Mouse (Mus musculus) adrenal gland, adult (tissue): ENCODE measurements around the gene Psen2.

ENCODE experiments used
- DNase-seq, 2 experiments: peaks; one replicate each; pipeline ENCODE4 v3.0.0; 2022 to 2023; ENCODE audit warnings: low spot score in 1 of 2; ENCODE audit not compliant: inconsistent age in 2 of 2

Gene Psen2

GRCm38 (mm10) chr1:180277563-180277962 lies 14.3 kb upstream of the Psen2 start:
- no peak for DNase-seq

- no peak for DNase-seq
Observed at GRCm38 (mm10) chr1:180274725-180275308, 11.6 kb upstream of the Psen2 start.

- no peak for DNase-seq
Observed at GRCm38 (mm10) chr1:180269033-180269432, 5.8 kb upstream of the Psen2 start.

GRCm38 (mm10) chr1:180268249-180269031 lies 5.2 kb upstream of the Psen2 start:
- peak; percentile 90 to 98 for DNase-seq

- no peak for DNase-seq
Observed at GRCm38 (mm10) chr1:180267151-180267550, 3.9 kb upstream of the Psen2 start.

GRCm38 (mm10) chr1:180265399-180265798 lies 2.2 kb upstream of the Psen2 start:
- peak; percentile 61 to 85 for DNase-seq

GRCm38 (mm10) chr1:180264851-180265250 lies 1.6 kb upstream of the Psen2 start:
- no peak for DNase-seq

- DNase-seq, result no peak
Observed at GRCm38 (mm10) chr1:180264389-180264788, 1.2 kb upstream of the Psen2 start.

- DNase-seq, result no peak
Observed at GRCm38 (mm10) chr1:180261857-180262570, 1.2 kb downstream of the Psen2 start.

GRCm38 (mm10) chr1:180261415-180261814 lies 1.8 kb downstream of the Psen2 start:
- DNase-seq, result no peak

- peak in 1 of 2 experiments; percentile 69 for DNase-seq
Observed at GRCm38 (mm10) chr1:180260886-180261285, 2.4 kb downstream of the Psen2 start.

GRCm38 (mm10) chr1:180259753-180260152 lies 3.5 kb downstream of the Psen2 start:
- DNase-seq, result no peak

GRCm38 (mm10) chr1:180257446-180257845 lies 5.8 kb downstream of the Psen2 start:
- DNase-seq, result peak in 1 of 2 experiments; percentile 56

GRCm38 (mm10) chr1:180256866-180257265 lies 6.4 kb downstream of the Psen2 start:
- DNase-seq, result peak; percentile 46 to 81

GRCm38 (mm10) chr1:180256138-180256674 lies 7.0 kb downstream of the Psen2 start:
- DNase-seq, result peak; percentile 97 to 99

GRCm38 (mm10) chr1:180255294-180256117 lies 7.7 kb downstream of the Psen2 start:
- DNase-seq, result peak; percentile 38 to 89

- no peak for DNase-seq
Observed at GRCm38 (mm10) chr1:180254316-180254715, 8.9 kb downstream of the Psen2 start.

GRCm38 (mm10) chr1:180252656-180253190 lies 10.5 kb downstream of the Psen2 start:
- no peak for DNase-seq

GRCm38 (mm10) chr1:180251176-180252048 lies 11.8 kb downstream of the Psen2 start:
- no peak for DNase-seq
